Comparison of ENCODE assay signal across 16 mouse cellular contexts in genomic region chr5:106455106-106455920, GRCm38 (mm10). TPM values are rescaled to one million over a fixed set of nuclear protein-coding genes. Genes with fewer than 3 reads are reported as not detected.
DNase-seq lines count a peak whose midpoint lies in the region; ATAC-seq and TF ChIP-seq lines count a peak whose summit lies in the region.
"Had no signal": no experiment of that assay in that cellular context is flagged by ENCODE, and none has a peak within 500 bp of the region (broad histone marks: within the 10 kb centered on the region; RNA-seq: fewer than 3 reads in every experiment).

No protein-coding gene starts in this region.

- DNase-seq in cerebellum, adult 9-11 months, result peak; percentile 47
- DNase-seq in forebrain, embryonic 11.5 days (ENCODE audit: low spot score), result no peak
- no peak for DNase-seq in hindbrain, postnatal 0 days (ENCODE audit: low spot score)
- no peak for DNase-seq in gastrocnemius, postnatal 36 days
- DNase-seq in kidney, postnatal 36 days, result no peak
- DNase-seq in right cerebral cortex, postnatal 36 days (ENCODE audit: low spot score in 2 of 2), result no peak
- no peak for DNase-seq in heart, postnatal 36 days
- DNase-seq: liver, embryonic 13.5 days; lung, postnatal 36 days; right cerebral cortex, postnatal 14 days had no signal

- H3K4me1 ChIP-seq in forebrain, embryonic 11.5 days (replicated peaks; ENCODE audit: control insufficient read depth, insufficient read depth, low read length), result peaks cover 26% of the 10 kb centered on the region; the same call in 1 of the 2 replicates
- no peaks in the 10 kb centered on the region for H3K4me1 ChIP-seq in hindbrain, postnatal 0 days (ENCODE audit: insufficient read depth, low read length)
- H3K4me1 ChIP-seq in neural tube, embryonic 12.5 days, result peaks cover 34% of the 10 kb centered on the region

- H3K27ac ChIP-seq in forebrain, embryonic 11.5 days (ENCODE audit: low read depth, low read length), result peak overlapping the region; percentile 37; the same call in 1 of the 2 replicates
- 0 out of 2 replicates have a peak overlapping the region, but pooled peaks have one; percentile 13 for H3K27ac ChIP-seq in hindbrain, postnatal 0 days
- H3K27ac ChIP-seq in neural tube, embryonic 12.5 days, result no peak overlapping the region
- H3K27ac ChIP-seq: embryonic facial prominence, embryonic 12.5 days; liver, embryonic 13.5 days had no signal

- peak overlapping the region; percentile 33; the same call in 1 of the 2 replicates for H3K4me2 ChIP-seq in forebrain, embryonic 11.5 days (ENCODE audit: low read depth, low read length, severe bottlenecking)
- H3K4me2 ChIP-seq in hindbrain, postnatal 0 days (ENCODE audit: low read depth, low read length), result peak overlapping the region; percentile 48
- no peak overlapping the region for H3K4me2 ChIP-seq in neural tube, embryonic 12.5 days (replicated peaks)
- H3K4me2 ChIP-seq: embryonic facial prominence, embryonic 12.5 days; heart, embryonic 11.5 days; liver, embryonic 13.5 days had no signal

- peaks cover 88% of the 10 kb centered on the region for H3K27me3 ChIP-seq in forebrain, embryonic 11.5 days (ENCODE audit: control insufficient read depth, insufficient read depth, low read length)
- peaks cover 56% of the 10 kb centered on the region for H3K27me3 ChIP-seq in hindbrain, postnatal 0 days (ENCODE audit: insufficient read depth, low read length)
- H3K27me3 ChIP-seq in neural tube, embryonic 12.5 days (replicated peaks), result peaks cover 88% of the 10 kb centered on the region

- H3K36me3 ChIP-seq in forebrain, embryonic 11.5 days (ENCODE audit: control insufficient read depth, insufficient read depth, low read length), result no peaks in the 10 kb centered on the region
- H3K36me3 ChIP-seq in hindbrain, postnatal 0 days (ENCODE audit: insufficient read depth, low read length), result no peaks in the 10 kb centered on the region
- no peaks in the 10 kb centered on the region for H3K36me3 ChIP-seq in neural tube, embryonic 12.5 days
- H3K36me3 ChIP-seq: embryonic facial prominence, embryonic 12.5 days; liver, embryonic 13.5 days had no signal

- intact Hi-C loops in gastrocnemius, postnatal 36 days (cut with DNase I), result loop anchor here (5.0 kb wide), 1 partner anchor 197 kb away; no protein-coding TSS in a partner anchor
- intact Hi-C loops in heart, postnatal 36 days (cut with DNase I), result loop anchor here (5.0 kb wide), 1 partner anchor 117 kb away; no protein-coding TSS in a partner anchor

- peak overlapping the region; percentile 52 for H3K9ac ChIP-seq in forebrain, embryonic 11.5 days (ENCODE audit: low read length)
- H3K9ac ChIP-seq in hindbrain, postnatal 0 days (replicated peaks; ENCODE audit: low read length), result 0 out of 2 replicates have a peak overlapping the region, but pooled peaks have one; percentile 5
- H3K9ac ChIP-seq in neural tube, embryonic 12.5 days, result no peak overlapping the region
- H3K9ac ChIP-seq: embryonic facial prominence, embryonic 12.5 days; liver, embryonic 13.5 days had no signal

- no peak for ATAC-seq in forebrain, embryonic 11.5 days (replicated peaks; ENCODE audit: low FRiP score)
- no peak for ATAC-seq in hindbrain, postnatal 0 days
- no peak for ATAC-seq in neural tube, embryonic 12.5 days (ENCODE audit: low FRiP score, low read depth)
- ATAC-seq: intestine, embryonic 16.5 days had no signal

- WGBS in forebrain, embryonic 11.5 days, result under 1% methylated on average over 17 of the region's 17 CpGs
- 4% methylated on average over 17 of the region's 17 CpGs for WGBS in hindbrain, postnatal 0 days
- under 1% methylated on average over 17 of the region's 17 CpGs for WGBS in neural tube, embryonic 12.5 days

- no peaks in the 10 kb centered on the region for H3K9me3 ChIP-seq in forebrain, embryonic 11.5 days (ENCODE audit: control insufficient read depth, low read length)
- H3K9me3 ChIP-seq in hindbrain, postnatal 0 days (ENCODE audit: low read length), result no peaks in the 10 kb centered on the region
- no peaks in the 10 kb centered on the region for H3K9me3 ChIP-seq in neural tube, embryonic 12.5 days
- H3K9me3 ChIP-seq: embryonic facial prominence, embryonic 12.5 days; liver, embryonic 13.5 days had no signal

- TF ChIP-seq CTCF in hindbrain, postnatal 0 days (IDR thresholded peaks at IDR 0.05; ENCODE audit: low read depth), result no peak

- peak overlapping the region; percentile 33 for H3K4me3 ChIP-seq in forebrain, embryonic 11.5 days (ENCODE audit: low read depth, low read length)
- peak overlapping the region; percentile 44 for H3K4me3 ChIP-seq in hindbrain, postnatal 0 days (ENCODE audit: low read length)
- H3K4me3 ChIP-seq in neural tube, embryonic 12.5 days, result peak overlapping the region; percentile 26
- H3K4me3 ChIP-seq: embryonic facial prominence, embryonic 12.5 days; liver, embryonic 13.5 days had no signal

RNA-seq across cellular contexts. Expression of gene Barhl2, which starts 2.7 kb away (rescaled TPM):
- 7.0 and 7.9 TPM in 2 replicates for polyA plus RNA-seq in forebrain, embryonic 11.5 days (2014; fragmentation: Nextera tagmentation; extraction: Ambion mirVana)
- total RNA-seq in hindbrain, postnatal 0 days (2014; rRNA removed), result 11.4 and 14.9 TPM in 2 replicates
- 1.6 and 2.1 TPM in 2 replicates for polyA plus RNA-seq in hindbrain, postnatal 0 days (2015; fragmentation: Nextera tagmentation; extraction: Ambion mirVana)
- polyA plus RNA-seq in neural tube, embryonic 12.5 days (2016; fragmentation: Nextera tagmentation; extraction: Ambion mirVana), result 2.9 and 3.4 TPM in 2 replicates
- not detected for total RNA-seq in gastrocnemius, postnatal 36 days (2021)
- not detected for total RNA-seq in heart, postnatal 36 days (2021)
- polyA plus RNA-seq: embryonic facial prominence, embryonic 12.5 days; heart, embryonic 11.5 days; intestine, embryonic 16.5 days; liver, embryonic 13.5 days; stomach, embryonic 14.5 days; urinary bladder, adult 2 months had no signal

Comparison
In these comparisons a context has a peak if more than half of its experiments do, and no peak if none do; other contexts are left out.
1. RNA of gene Barhl2, which starts 2.7 kb away (total RNA-seq): 11.4 to 14.9 TPM in hindbrain, postnatal 0 days; not detected in gastrocnemius, postnatal 36 days and not detected in heart, postnatal 36 days; every median in the first group is over 10 times any median in the second.
2. Peak in every context shown above with its lines, with median percentiles within 50 percentile points of each other: H3K4me3 ChIP-seq.